Mouse (Mus musculus) liver, adult (tissue): Measurements from ENCODE around the gene Soga3.

ENCODE experiments used
- GATA4 ChIP-seq: IDR thresholded peaks from 2 replicates; pipeline ENCODE4 v1.6.1; 2014; ENCODE audit warnings: mild to moderate bottlenecking, low read length; ENCODE audit not compliant: insufficient replicate concordance

The Soga3 gene

GRCm38 (mm10) chr10:29143566-29144335 lies at the start of gene Soga3:
Gene Soga3 (plus strand): TSS chr10:29143839.
- TF ChIP-seq GATA4, result no peak

GRCm38 (mm10) chr10:29106962-29107361 lies 36.7 kb upstream of the Soga3 start:
- TF ChIP-seq GATA4, result no peak

- no peak for TF ChIP-seq GATA4
Observed at GRCm38 (mm10) chr10:29142556-29143105, 1.0 kb upstream of the Soga3 start.

GRCm38 (mm10) chr10:29144612-29145405 lies 1.2 kb downstream of the Soga3 start:
- TF ChIP-seq GATA4, result no peak

- TF ChIP-seq GATA4, result no peak
Observed at GRCm38 (mm10) chr10:29146198-29146857, 2.7 kb downstream of the Soga3 start.

GRCm38 (mm10) chr10:29146858-29147640 lies 3.4 kb downstream of the Soga3 start:
- TF ChIP-seq GATA4, result no peak

GRCm38 (mm10) chr10:29147641-29147990 lies 4.0 kb downstream of the Soga3 start:
- no peak for TF ChIP-seq GATA4

- TF ChIP-seq GATA4, result no peak
Observed at GRCm38 (mm10) chr10:29148076-29148475, 4.4 kb downstream of the Soga3 start.

GRCm38 (mm10) chr10:29155304-29155703 lies 11.7 kb downstream of the Soga3 start:
- no peak for TF ChIP-seq GATA4

- no peak for TF ChIP-seq GATA4
Observed at GRCm38 (mm10) chr10:29161664-29162063, 18.0 kb downstream of the Soga3 start.

GRCm38 (mm10) chr10:29173778-29174177 lies 30.1 kb downstream of the Soga3 start:
- no peak for TF ChIP-seq GATA4

GRCm38 (mm10) chr10:29175656-29176055 lies 32.0 kb downstream of the Soga3 start:
- TF ChIP-seq GATA4, result no peak

- no peak for TF ChIP-seq GATA4
Observed at GRCm38 (mm10) chr10:29176881-29177280, 33.2 kb downstream of the Soga3 start.

GRCm38 (mm10) chr10:29178003-29178402 lies 34.4 kb downstream of the Soga3 start:
- TF ChIP-seq GATA4, result no peak

GRCm38 (mm10) chr10:29180210-29180609 lies 36.6 kb downstream of the Soga3 start:
- TF ChIP-seq GATA4, result no peak
